Mouse (Mus musculus) embryonic facial prominence, embryonic 14.5 days (tissue): ENCODE measurements around the gene Anapc15. TPM values are rescaled to one million over a fixed set of nuclear protein-coding genes. Genes with fewer than 3 reads are reported as not detected.
"Not testable (repeated sequence)": the region's sequence is repeated elsewhere in the genome, so short reads cannot be mapped to it uniquely, and the experiment has no call there.

Experiments
- ATAC-seq: fragments of 200-750 bp; cut with Nextera tagmentation; 2 replicates; pipeline ENCODE4 v1.8.0; 2017; ENCODE audit warnings: low read depth, moderate number of reproducible peaks, moderate TSS enrichment
- DNase-seq: peaks from one replicate; pipeline ENCODE4 v3.0.0-alpha.2; 2015; ENCODE audit warnings: low spot score
- H3K27ac ChIP-seq: fragments of 300-500 bp; sonication (generic); replicated peaks from 2 replicates; pipeline ENCODE4 v1.5.1; 2014; ENCODE audit warnings: low read depth, mild to moderate bottlenecking, low read length, moderate library complexity
- H3K27me3 ChIP-seq: fragments of 300-500 bp; sonication (generic); replicated peaks from 2 replicates; pipeline ENCODE4 v1.6.1; 2014; ENCODE audit warnings: low read length; ENCODE audit not compliant: control insufficient read depth, insufficient read depth
- H3K36me3 ChIP-seq: fragments of 300-500 bp; sonication (generic); 2 replicates; pipeline ENCODE4 v1.6.1; 2014; ENCODE audit warnings: low read length, mixed read lengths; ENCODE audit not compliant: control insufficient read depth, insufficient read depth
- H3K4me1 ChIP-seq: fragments of 300-500 bp; sonication (generic); 2 replicates; pipeline ENCODE4 v1.6.1; 2014; ENCODE audit warnings: antibody characterized with exemption, low read length; ENCODE audit not compliant: control insufficient read depth, insufficient read depth
- H3K4me2 ChIP-seq: fragments of 300-500 bp; sonication (generic); 2 replicates; pipeline ENCODE4 v1.6.1; 2014; ENCODE audit warnings: low read depth, mild to moderate bottlenecking, low read length, moderate library complexity, mixed read lengths
- H3K4me3 ChIP-seq: fragments of 300-500 bp; sonication (generic); 2 replicates; pipeline ENCODE4 v1.5.1; 2014; ENCODE audit warnings: low read depth, mild to moderate bottlenecking, low read length
- H3K9ac ChIP-seq: fragments of 300-500 bp; sonication (generic); 2 replicates; pipeline ENCODE4 v1.6.1; 2014; ENCODE audit warnings: low read depth, mild to moderate bottlenecking, low read length, moderate library complexity, mixed read lengths
- H3K9me3 ChIP-seq: fragments of 300-500 bp; sonication (generic); 2 replicates; pipeline ENCODE4 v1.6.1; 2016; ENCODE audit warnings: low read length; ENCODE audit not compliant: control insufficient read depth
- WGBS: fragments of 180-500 bp; shearing (Covaris S2); extraction: QIAGEN DNeasy Blood & Tissue Kit; methylation state at CpG from one replicate; pipeline ENCODE4 v1.1.7; 2014; 5-methylcytosine and 5-hydroxymethylcytosine counted together
- microRNA-seq: library from miRNA; unstranded; fragments of <30 nt; microRNA quantifications from one replicate; pipeline ENCODE4, GENCODE M21; 2016; ENCODE audit warnings: borderline number of aligned reads
- polyA plus RNA-seq: library from polyadenylated mRNA; unstranded; fragments of >200 nt; fragmentation: Nextera tagmentation; extraction: Ambion mirVana; gene quantifications from 2 replicates; pipeline ENCODE4 v1.2.1, GENCODE M21; 2014

Anapc15 gene
- polyA plus RNA-seq, 1 experiment from 2014 or later: 62.0 TPM

DNA sequence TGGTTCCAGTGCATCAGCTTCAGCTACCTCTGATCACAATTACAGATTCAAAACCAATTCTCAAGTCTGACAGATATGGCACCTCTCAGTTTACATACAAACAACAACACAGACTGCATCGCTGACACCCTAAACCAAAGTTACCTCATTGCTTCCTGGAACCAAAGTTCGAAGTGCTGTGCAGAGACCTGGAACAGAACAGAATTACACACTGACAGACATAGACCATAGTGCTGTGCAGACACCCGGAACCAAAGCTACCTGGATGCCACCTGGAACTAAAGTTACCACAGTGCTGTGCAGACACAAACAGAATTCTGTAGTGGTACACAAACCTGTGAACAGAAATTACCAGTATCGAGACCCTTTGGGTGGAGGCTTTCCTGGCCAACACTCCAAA is 76.2 kb downstream of the Anapc15 start:
- Histone ChIP-seq H3K36me3 (0 out of 2 replicates have a peak, but pooled peaks cover 3% of the 10 kb centered on the region), H3K9me3 (no peaks in the 10 kb centered on the region), H3K9ac (no peak overlapping the region), H3K27me3 (no peaks in the 10 kb centered on the region), H3K4me1 (peaks cover 4% of the 10 kb centered on the region; the same call in 1 of the 2 replicates), H3K4me3 (no peak overlapping the region), H3K4me2 (no peak overlapping the region), H3K27ac (no peak overlapping the region)
- ATAC-seq: no peak
- no peak for DNase-seq
- 96% methylated on average over 4 of the region's 4 CpGs for WGBS

GRCm38 (mm10) chr7:101949008-101949407 is 85.5 kb downstream of the Anapc15 start:
- not testable (repeated sequence) for H3K27ac ChIP-seq, H3K36me3 ChIP-seq, DNase-seq, H3K4me1 ChIP-seq, H3K4me3 ChIP-seq, H3K4me2 ChIP-seq, ATAC-seq, H3K9ac ChIP-seq, H3K9me3 ChIP-seq, H3K27me3 ChIP-seq
- WGBS: 84% methylated on average over 5 of the region's 5 CpGs

Small RNA genes within 50 kb of the gene (microRNA-seq; reads per million reads assigned to microRNA genes)
- gene Gm22655: not detected

Other genes with a start within 250 kb of the Anapc15 start
- gene Clpb, start 200.1 kb upstream of the Anapc15 start, polyA plus RNA-seq: 37.5 and 48.5 TPM in 2 replicates
- gene Phox2a, start 45.4 kb upstream of the Anapc15 start, polyA plus RNA-seq: 1.5 and 1.7 TPM in 2 replicates
- 34.3 and 36.2 TPM in 2 replicates for gene Inppl1, start 25.5 kb upstream of the Anapc15 start, polyA plus RNA-seq
- gene Folr2, start 6.5 kb upstream of the Anapc15 start, polyA plus RNA-seq: 3.9 and 4.0 TPM in 2 replicates
- gene Folr1, start 7.1 kb downstream of the Anapc15 start, polyA plus RNA-seq: 1.4 and 4.5 TPM in 2 replicates
- gene Lamtor1, start 42.2 kb downstream of the Anapc15 start, polyA plus RNA-seq: 147 and 160 TPM in 2 replicates
- 0.22 and 0.37 TPM in 2 replicates for gene Tomt, start 42.6 kb downstream of the Anapc15 start, polyA plus RNA-seq
- 9.3 and 14.2 TPM in 2 replicates for gene Lrrc51, start 70.2 kb downstream of the Anapc15 start, polyA plus RNA-seq
- gene Numa1, start 70.4 kb downstream of the Anapc15 start, polyA plus RNA-seq: 88.9 and 97.8 TPM in 2 replicates
- gene Il18bp, start 155.0 kb downstream of the Anapc15 start, polyA plus RNA-seq: 2.0 and 3.0 TPM in 2 replicates
- gene Rnf121, start 201.8 kb downstream of the Anapc15 start, polyA plus RNA-seq: 33.5 TPM in 2 replicates
- 14.5 and 17.5 TPM in 2 replicates for gene Xndc1, start 201.8 kb downstream of the Anapc15 start, polyA plus RNA-seq
- 0.84 and 1.6 TPM in 2 replicates for gene Xntrpc, start 202.0 kb downstream of the Anapc15 start, polyA plus RNA-seq
- gene Trpc2, start 219.4 kb downstream of the Anapc15 start, polyA plus RNA-seq: 0.25 TPM in 1 of 2 replicates, not detected in the other
- 32.0 and 32.2 TPM in 2 replicates for gene Art1, start 238.0 kb downstream of the Anapc15 start, polyA plus RNA-seq
- gene Art5, start 245.8 kb downstream of the Anapc15 start, polyA plus RNA-seq: 2.9 and 3.5 TPM in 2 replicates